Mouse (Mus musculus): ENCODE data around the gene Ccdc181.
A peak's percentile ranks its signal among the peaks of the same experiment; 100 is the strongest.

Gene Ccdc181

DNA sequence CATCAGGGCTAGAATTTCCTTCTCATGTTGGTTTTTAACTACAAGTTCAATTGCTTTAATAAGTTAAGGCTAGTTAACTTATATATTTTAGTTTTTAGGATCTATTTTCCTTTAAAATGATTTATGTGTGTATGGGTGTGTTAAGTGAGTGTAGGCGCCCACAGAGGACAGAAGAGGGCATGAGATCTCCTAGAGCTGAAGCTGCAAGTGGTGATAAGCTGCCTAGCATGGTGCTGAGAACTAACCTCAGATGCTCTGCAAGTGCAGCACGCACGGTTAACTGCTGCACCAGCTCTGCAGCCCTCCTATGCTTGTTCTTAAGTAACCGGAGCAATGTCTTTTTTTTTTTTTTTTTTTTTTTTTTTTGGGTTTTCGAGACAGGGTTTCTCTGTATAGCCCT, 21.1 kb downstream of the Ccdc181 start:
- Histone ChIP-seq H3K36me3 (ENCODE audit: insufficient read depth, low read length) (peaks cover 90% of the 10 kb centered on the region), H3K27me3 (ENCODE audit: insufficient read depth, low read length) (no peaks in the 10 kb centered on the region), H3K4me1 (replicated peaks; ENCODE audit: low read depth, low read length) (no peaks in the 10 kb centered on the region), H3K9me3 (ENCODE audit: low read length) (no peaks in the 10 kb centered on the region), H3K4me3 (replicated peaks; ENCODE audit: low read length) (no peak overlapping the region)
- no peak for TF ChIP-seq NANOG (IDR thresholded peaks at IDR 0.05; ENCODE audit: borderline replicate concordance, low read length)
- no peak for TF ChIP-seq CTCF (conservative IDR thresholded peaks at IDR 0.05; ENCODE audit: low read length)
- no peak for TF ChIP-seq POU5F1 (IDR thresholded peaks at IDR 0.05; ENCODE audit: borderline replicate concordance, low read length)

DNA sequence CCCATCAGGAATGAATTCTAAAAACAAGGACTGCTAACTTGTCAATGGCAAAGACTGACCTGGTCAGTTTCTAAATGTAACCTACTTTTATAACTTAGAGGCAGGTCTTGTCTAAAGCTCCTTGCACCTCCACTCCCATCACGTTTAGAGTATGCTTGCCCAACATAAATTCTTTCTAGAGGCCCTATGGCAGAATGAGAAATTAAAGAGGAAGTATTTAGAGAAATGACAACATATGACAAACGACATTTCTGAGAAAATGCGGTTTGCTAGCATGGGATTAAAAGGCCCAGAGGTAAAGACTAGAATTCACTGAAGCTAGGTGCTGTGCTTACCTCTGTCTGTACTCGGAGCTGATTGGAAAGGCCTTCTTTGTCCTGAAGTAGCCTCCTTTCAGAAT, 26.6 kb downstream of the Ccdc181 start:
- Histone ChIP-seq H3K27me3 (ENCODE audit: insufficient read depth, low read length) (no peaks in the 10 kb centered on the region), H3K9me3 (ENCODE audit: low read length) (no peaks in the 10 kb centered on the region), H3K36me3 (ENCODE audit: insufficient read depth, low read length) (peaks cover 77% of the 10 kb centered on the region), H3K4me1 (replicated peaks; ENCODE audit: low read depth, low read length) (peaks cover 7% of the 10 kb centered on the region), H3K4me3 (replicated peaks; ENCODE audit: low read length) (no peak overlapping the region)
- TF ChIP-seq NANOG (IDR thresholded peaks at IDR 0.05; ENCODE audit: borderline replicate concordance, low read length) (no peak), CTCF (conservative IDR thresholded peaks at IDR 0.05; ENCODE audit: low read length) (no peak), POU5F1 (IDR thresholded peaks at IDR 0.05; ENCODE audit: borderline replicate concordance, low read length) (no peak)

DNA sequence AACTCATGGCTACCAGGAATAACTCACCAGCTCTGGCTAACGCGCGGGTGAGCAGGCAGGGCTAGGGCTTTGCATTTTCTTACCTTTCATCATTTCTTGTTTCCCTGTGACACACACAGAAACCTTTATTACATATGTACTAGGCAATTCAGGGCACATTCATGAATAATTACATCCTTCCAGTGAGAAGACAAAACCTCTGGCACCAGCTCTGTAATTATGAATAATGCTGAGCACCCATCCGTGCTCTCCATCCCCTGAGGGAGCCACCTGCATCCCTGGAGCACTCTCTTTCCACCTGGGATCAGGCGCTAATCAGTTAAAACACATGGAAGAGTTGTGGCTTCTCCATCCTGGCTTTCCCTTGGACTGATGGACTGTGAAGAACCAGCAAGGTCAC, 28.4 kb downstream of the Ccdc181 start, which contains the start of gene Nme7:
Gene Nme7, plus strand, starts transcription at position 301 of the 400 bp plus-strand sequence.
- Histone ChIP-seq H3K36me3 (ENCODE audit: insufficient read depth, low read length) (peaks cover 59% of the 10 kb centered on the region), H3K4me3 (replicated peaks; ENCODE audit: low read length) (no peak within 1 kb of the TSS), H3K27me3 (ENCODE audit: insufficient read depth, low read length) (no peaks in the 10 kb centered on the region), H3K4me1 (replicated peaks; ENCODE audit: low read depth, low read length) (peaks cover 17% of the 10 kb centered on the region), H3K9me3 (ENCODE audit: low read length) (no peaks in the 10 kb centered on the region)
- TF ChIP-seq CTCF (conservative IDR thresholded peaks at IDR 0.05; ENCODE audit: low read length) (no peak), NANOG (IDR thresholded peaks at IDR 0.05; ENCODE audit: borderline replicate concordance, low read length) (no peak), POU5F1 (IDR thresholded peaks at IDR 0.05; ENCODE audit: borderline replicate concordance, low read length) (no peak)

DNA sequence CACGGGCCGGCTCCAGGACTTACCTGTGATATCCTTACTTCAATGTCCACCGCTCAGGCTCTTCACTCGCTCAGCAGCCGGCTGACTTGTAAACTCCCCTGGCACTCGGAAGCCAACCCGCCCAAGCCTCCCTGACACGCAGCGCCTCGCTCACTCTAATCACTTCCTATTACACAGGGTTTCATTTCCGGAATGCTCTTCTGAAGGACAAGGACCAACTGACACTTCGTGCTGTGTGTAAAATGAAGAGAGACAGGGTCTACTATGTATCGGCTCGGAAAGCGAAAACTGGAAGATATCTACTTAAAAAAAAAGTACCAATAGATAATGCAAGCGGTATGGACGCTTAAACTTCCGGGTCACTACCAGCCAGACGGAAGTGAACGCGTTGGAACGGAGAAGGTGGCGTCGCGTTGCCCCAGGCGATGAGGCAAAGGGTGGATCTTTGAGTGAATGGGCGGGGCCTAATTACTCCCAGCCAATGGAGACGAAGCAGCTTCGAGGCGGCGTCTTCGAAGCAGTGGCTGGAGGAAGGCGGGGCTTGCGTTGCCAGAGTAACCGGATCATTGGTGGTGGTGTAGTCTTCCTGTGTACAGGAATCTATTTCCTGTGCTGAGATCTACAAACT, 31.9 kb downstream of the Ccdc181 start, which contains the start of gene Blzf1:
Gene Blzf1, minus strand, starts transcription at position 366 of the 628 bp plus-strand sequence.
- Histone ChIP-seq H3K4me3 (replicated peaks; ENCODE audit: low read length) (peak within 1 kb of the TSS; percentile 93), H3K4me1 (replicated peaks; ENCODE audit: low read depth, low read length) (peaks cover 17% of the 10 kb centered on the region), H3K9me3 (ENCODE audit: low read length) (no peaks in the 10 kb centered on the region), H3K27me3 (ENCODE audit: insufficient read depth, low read length) (no peaks in the 10 kb centered on the region), H3K36me3 (ENCODE audit: insufficient read depth, low read length) (peaks cover 34% of the 10 kb centered on the region)
- TF ChIP-seq NANOG (IDR thresholded peaks at IDR 0.05; ENCODE audit: borderline replicate concordance, low read length) (no peak), CTCF (conservative IDR thresholded peaks at IDR 0.05; ENCODE audit: low read length) (no peak), POU5F1 (IDR thresholded peaks at IDR 0.05; ENCODE audit: borderline replicate concordance, low read length) (no peak)

DNA sequence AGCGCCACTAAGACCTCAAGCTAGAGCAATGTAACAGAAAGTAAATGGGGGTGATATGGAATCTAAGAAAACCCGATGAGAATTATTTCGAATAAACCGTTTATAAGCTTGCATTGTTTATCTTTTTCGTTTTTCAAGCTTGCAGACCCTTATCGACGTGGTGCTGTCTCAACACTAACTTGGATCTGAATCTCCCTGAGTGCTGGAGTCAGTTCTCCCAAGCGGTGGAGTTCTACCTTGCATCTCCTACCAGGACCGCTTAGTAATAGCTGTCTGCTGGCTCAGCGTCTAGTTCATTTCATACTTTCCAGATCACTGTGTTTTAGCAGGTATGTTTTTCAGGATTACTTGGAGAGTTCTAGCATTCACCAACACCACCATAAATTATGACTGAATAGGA, 32.5 kb downstream of the Ccdc181 start:
- TF ChIP-seq NANOG (IDR thresholded peaks at IDR 0.05; ENCODE audit: borderline replicate concordance, low read length) (no peak), POU5F1 (IDR thresholded peaks at IDR 0.05; ENCODE audit: borderline replicate concordance, low read length) (no peak), CTCF (conservative IDR thresholded peaks at IDR 0.05; ENCODE audit: low read length) (no peak)
- no peaks in the 10 kb centered on the region for H3K27me3 ChIP-seq (ENCODE audit: insufficient read depth, low read length)
- H3K9me3 ChIP-seq (ENCODE audit: low read length), result no peaks in the 10 kb centered on the region
- H3K4me3 ChIP-seq (replicated peaks; ENCODE audit: low read length), result peak overlapping the region; percentile 93
- H3K4me1 ChIP-seq (replicated peaks; ENCODE audit: low read depth, low read length), result peaks cover 17% of the 10 kb centered on the region
- H3K36me3 ChIP-seq (ENCODE audit: insufficient read depth, low read length), result peaks cover 33% of the 10 kb centered on the region; the same call in 1 of the 2 replicates

DNA sequence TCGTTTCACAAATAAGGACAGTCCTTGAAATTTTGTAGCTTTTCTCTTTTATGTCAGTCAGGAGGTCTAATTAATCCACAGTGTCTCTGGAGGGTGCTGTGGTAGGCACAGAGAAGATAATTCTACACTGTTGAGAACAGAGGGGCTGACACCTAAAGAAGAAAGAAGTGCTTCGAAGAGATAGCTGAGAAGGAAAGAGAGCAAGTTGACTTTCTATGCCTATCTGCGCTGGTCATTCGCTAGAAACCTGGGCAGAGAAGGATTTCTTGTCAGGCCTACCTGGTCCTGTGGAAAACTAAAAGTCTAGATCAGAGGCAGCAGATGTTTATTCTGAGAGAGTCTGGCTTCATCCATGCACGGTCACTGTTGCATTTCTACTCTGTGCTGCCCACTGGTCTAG, 38.7 kb downstream of the Ccdc181 start:
- Histone ChIP-seq H3K9me3 (ENCODE audit: low read length) (no peaks in the 10 kb centered on the region), H3K36me3 (ENCODE audit: insufficient read depth, low read length) (peaks cover 32% of the 10 kb centered on the region), H3K4me1 (replicated peaks; ENCODE audit: low read depth, low read length) (peaks cover 4% of the 10 kb centered on the region), H3K27me3 (ENCODE audit: insufficient read depth, low read length) (no peaks in the 10 kb centered on the region), H3K4me3 (replicated peaks; ENCODE audit: low read length) (no peak overlapping the region)
- TF ChIP-seq POU5F1 (IDR thresholded peaks at IDR 0.05; ENCODE audit: borderline replicate concordance, low read length) (no peak), CTCF (conservative IDR thresholded peaks at IDR 0.05; ENCODE audit: low read length) (no peak), NANOG (IDR thresholded peaks at IDR 0.05; ENCODE audit: borderline replicate concordance, low read length) (no peak)

DNA sequence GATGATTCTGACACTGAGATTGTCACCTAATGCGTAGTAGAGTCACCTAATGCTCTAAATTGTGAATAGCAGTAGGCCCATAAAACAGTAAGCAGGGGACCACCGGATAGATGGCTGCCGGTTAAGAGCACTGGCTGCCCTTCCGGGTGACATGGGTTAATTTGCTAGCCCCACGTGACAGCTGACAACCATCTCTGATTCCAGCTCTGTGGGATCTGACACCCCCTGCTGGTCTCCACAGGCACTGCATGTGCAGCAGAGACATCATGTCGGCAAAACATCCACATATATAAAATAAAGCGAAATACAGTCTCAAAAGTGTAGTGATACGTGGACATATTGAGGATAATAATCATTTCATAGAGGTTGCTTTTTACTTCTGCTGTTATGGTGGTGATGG, 39.9 kb downstream of the Ccdc181 start:
- H3K4me1 ChIP-seq (replicated peaks; ENCODE audit: low read depth, low read length), result peaks cover 11% of the 10 kb centered on the region
- H3K4me3 ChIP-seq (replicated peaks; ENCODE audit: low read length), result no peak overlapping the region
- H3K27me3 ChIP-seq (ENCODE audit: insufficient read depth, low read length), result no peaks in the 10 kb centered on the region
- H3K36me3 ChIP-seq (ENCODE audit: insufficient read depth, low read length), result peaks cover 27% of the 10 kb centered on the region
- no peaks in the 10 kb centered on the region for H3K9me3 ChIP-seq (ENCODE audit: low read length)
- TF ChIP-seq CTCF (conservative IDR thresholded peaks at IDR 0.05; ENCODE audit: low read length) (peak; percentile 99), POU5F1 (IDR thresholded peaks at IDR 0.05; ENCODE audit: borderline replicate concordance, low read length) (no peak)

DNA sequence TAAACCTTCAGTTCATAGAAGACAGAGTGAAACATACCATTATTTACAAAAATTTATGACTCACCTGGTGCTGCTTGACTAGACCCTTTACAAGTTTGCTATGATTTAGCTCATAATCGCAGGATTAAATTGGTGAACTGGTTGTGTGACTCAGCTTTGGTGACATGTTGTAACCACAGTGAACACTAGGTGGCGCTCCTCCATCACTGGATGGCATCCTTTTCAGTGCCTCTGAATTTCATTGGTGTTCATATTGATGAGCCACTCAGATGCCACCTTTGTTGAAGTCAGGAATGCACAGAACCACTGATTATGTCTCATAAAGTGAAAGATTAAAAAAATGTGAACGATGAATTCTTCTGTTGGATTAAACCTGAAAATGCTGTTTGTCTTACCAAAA, 41.3 kb downstream of the Ccdc181 start:
- H3K27me3 ChIP-seq (ENCODE audit: insufficient read depth, low read length), result no peaks in the 10 kb centered on the region
- peaks cover 19% of the 10 kb centered on the region for H3K4me1 ChIP-seq (replicated peaks; ENCODE audit: low read depth, low read length)
- H3K36me3 ChIP-seq (ENCODE audit: insufficient read depth, low read length), result peaks cover 23% of the 10 kb centered on the region
- TF ChIP-seq POU5F1 (IDR thresholded peaks at IDR 0.05; ENCODE audit: borderline replicate concordance, low read length), result no peak
- TF ChIP-seq NANOG (IDR thresholded peaks at IDR 0.05; ENCODE audit: borderline replicate concordance, low read length), result no peak
- peak; percentile 79 for TF ChIP-seq CTCF (conservative IDR thresholded peaks at IDR 0.05; ENCODE audit: low read length)
- no peak overlapping the region for H3K4me3 ChIP-seq (replicated peaks; ENCODE audit: low read length)
- no peaks in the 10 kb centered on the region for H3K9me3 ChIP-seq (ENCODE audit: low read length)

DNA sequence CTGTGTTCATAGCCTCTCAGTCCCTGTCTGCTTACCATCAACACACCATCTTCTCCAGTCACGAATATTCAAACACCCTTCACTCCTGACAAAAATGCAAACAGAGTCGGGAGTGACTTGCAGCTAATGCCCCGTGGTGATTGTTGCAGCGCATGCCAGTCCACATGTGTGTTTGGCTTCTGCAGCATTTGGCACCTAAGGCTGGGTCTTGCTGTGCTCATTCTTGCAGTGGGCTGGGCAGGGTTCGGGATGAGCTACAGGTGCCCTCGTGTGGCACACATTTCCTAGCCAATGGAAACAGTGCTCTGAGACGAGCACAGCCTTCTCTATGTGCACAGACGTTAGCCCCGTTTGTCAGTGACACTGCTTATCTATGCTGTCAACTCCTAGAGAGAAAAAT, 41.9 kb downstream of the Ccdc181 start:
- Histone ChIP-seq H3K4me1 (replicated peaks; ENCODE audit: low read depth, low read length) (peaks cover 19% of the 10 kb centered on the region), H3K9me3 (ENCODE audit: low read length) (no peaks in the 10 kb centered on the region), H3K36me3 (ENCODE audit: insufficient read depth, low read length) (peaks cover 23% of the 10 kb centered on the region), H3K27me3 (ENCODE audit: insufficient read depth, low read length) (no peaks in the 10 kb centered on the region), H3K4me3 (replicated peaks; ENCODE audit: low read length) (no peak overlapping the region)
- TF ChIP-seq POU5F1 (IDR thresholded peaks at IDR 0.05; ENCODE audit: borderline replicate concordance, low read length) (no peak), CTCF (conservative IDR thresholded peaks at IDR 0.05; ENCODE audit: low read length) (no peak), NANOG (IDR thresholded peaks at IDR 0.05; ENCODE audit: borderline replicate concordance, low read length) (no peak)
